Comparison of ENCODE assay signal across 8 mouse cellular contexts in the genomic region with DNA sequence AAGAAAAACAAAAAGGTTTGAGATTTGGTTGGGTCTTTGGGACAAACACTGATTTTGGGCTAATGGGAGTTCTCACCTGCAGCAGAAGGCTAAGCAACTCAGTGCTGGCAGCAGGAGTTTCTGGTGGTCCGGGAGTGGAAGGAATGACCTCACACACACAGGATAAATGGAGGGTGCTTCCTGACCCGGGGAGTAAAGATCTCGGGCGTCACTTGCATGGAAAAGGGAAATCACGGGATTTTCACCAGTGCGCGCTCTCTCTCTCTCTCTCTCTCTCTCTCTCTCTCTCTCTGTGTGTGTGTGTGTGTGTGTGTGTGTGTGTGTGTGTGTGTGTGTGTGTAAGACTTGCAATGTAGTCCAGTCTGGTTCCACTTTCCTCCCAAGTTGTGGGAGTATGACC. TPM values are rescaled to one million over a fixed set of nuclear protein-coding genes. Genes with fewer than 3 reads are reported as not detected.
A peak's percentile ranks its signal among the peaks of the same experiment; 100 is the strongest.
DNase-seq lines count a peak whose midpoint lies in the region; ATAC-seq and TF ChIP-seq lines count a peak whose summit lies in the region.

No protein-coding gene starts in this region.

- TF ChIP-seq EP300 in liver, embryonic 14.5 days (IDR thresholded peaks at IDR 0.05; ENCODE audit: low read depth): no peak

- TF ChIP-seq CTCF in intestine, postnatal 0 days (IDR thresholded peaks at IDR 0.05; ENCODE audit: low read depth): no peak
- TF ChIP-seq CTCF in liver, embryonic 14.5 days (IDR thresholded peaks at IDR 0.05; ENCODE audit: low read depth): no peak

- H3K9ac ChIP-seq in intestine, postnatal 0 days (ENCODE audit: low read depth, low read length): no peak overlapping the region
- H3K9ac ChIP-seq in liver, embryonic 14.5 days (replicated peaks): no peak overlapping the region

- peak; percentile 33 for DNase-seq in embryo, embryonic 10.5 days (ENCODE audit: low spot score)
- DNase-seq in embryo, embryonic 10 days (ENCODE audit: low spot score): no peak
- DNase-seq in embryo, embryonic 11 days: peak; percentile 42
- DNase-seq in liver, embryonic 14.5 days (ENCODE audit: low read depth in 3 of 3, low spot score in 3 of 3): no peak
- DNase-seq in thymus, postnatal 36 days: no peak
- no peak for DNase-seq in MN1 (ENCODE audit: low spot score)
- no peak for DNase-seq in thymus, postnatal 0 days (ENCODE audit: low spot score)

- 6% methylated on average over 7 of the region's 7 CpGs for WGBS in intestine, postnatal 0 days
- WGBS in liver, embryonic 14.5 days (ENCODE audit: insufficient replicate concordance): 14% methylated on average over 7 of the region's 7 CpGs

- H3K36me3 ChIP-seq in intestine, postnatal 0 days (ENCODE audit: control insufficient read depth, insufficient read depth): no peaks in the 10 kb centered on the region
- no peaks in the 10 kb centered on the region for H3K36me3 ChIP-seq in liver, embryonic 14.5 days (replicated peaks; ENCODE audit: control insufficient read depth, insufficient read depth, low read depth)

- no peaks in the 10 kb centered on the region for H3K9me3 ChIP-seq in intestine, postnatal 0 days (ENCODE audit: control insufficient read depth)
- H3K9me3 ChIP-seq in liver, embryonic 14.5 days (ENCODE audit: control insufficient read depth, low read length): no peaks in the 10 kb centered on the region

- H3K4me3 ChIP-seq in intestine, postnatal 0 days (ENCODE audit: low read depth, low read length): no peak overlapping the region
- no peak overlapping the region for H3K4me3 ChIP-seq in liver, embryonic 14.5 days (ENCODE audit: insufficient read depth in 1 of 2, low read depth in 2 of 2, low read length in 2 of 2)

- ATAC-seq in intestine, postnatal 0 days: no peak
- no peak for ATAC-seq in liver, embryonic 14.5 days (ENCODE audit: insufficient read depth)

- no peaks in the 10 kb centered on the region for H3K27me3 ChIP-seq in intestine, postnatal 0 days (replicated peaks; ENCODE audit: control insufficient read depth, insufficient read depth, low read length)
- peaks cover 39% of the 10 kb centered on the region for H3K27me3 ChIP-seq in liver, embryonic 14.5 days (ENCODE audit: control insufficient read depth, insufficient read depth, low read length)

- peak overlapping the region; percentile 89; the same call in 1 of the 2 replicates for H3K27ac ChIP-seq in intestine, postnatal 0 days (ENCODE audit: low read depth, low read length)
- H3K27ac ChIP-seq in liver, embryonic 14.5 days: no peak overlapping the region

- H3K4me1 ChIP-seq in intestine, postnatal 0 days (replicated peaks; ENCODE audit: control insufficient read depth, insufficient read depth, low read length): peaks cover 9% of the 10 kb centered on the region; the same call in 1 of the 2 replicates
- H3K4me1 ChIP-seq in liver, embryonic 14.5 days (replicated peaks; ENCODE audit: control insufficient read depth in 2 of 2, insufficient read depth in 2 of 2, low read length in 1 of 2): peaks cover 0 to 11% of the 10 kb centered on the region in 2 experiments; a peak in 2 of 4 replicates

- H3K4me2 ChIP-seq in intestine, postnatal 0 days (replicated peaks; ENCODE audit: low read depth): peak overlapping the region; percentile 91
- H3K4me2 ChIP-seq in liver, embryonic 14.5 days (ENCODE audit: low read depth): peak overlapping the region; percentile 34; the same call in 1 of the 2 replicates

RNA-seq across cellular contexts. Expression of a gene that starts 2.1 kb away (rescaled TPM):
- polyA plus RNA-seq in intestine, postnatal 0 days (2015; fragmentation: Nextera tagmentation; extraction: Ambion mirVana): 12.6 and 12.9 TPM in 2 replicates
- 7.8 and 8.2 TPM in 2 replicates for polyA plus RNA-seq in liver, embryonic 14.5 days (2012; rRNA removed)
- polyA plus RNA-seq in liver, embryonic 14.5 days (2014; fragmentation: Nextera tagmentation; extraction: Ambion mirVana): 5.7 and 6.6 TPM in 2 replicates
- polyA plus RNA-seq in thymus, postnatal 0 days (2015; fragmentation: Nextera tagmentation; extraction: Ambion mirVana): 6.6 and 8.0 TPM in 2 replicates

RNA-seq across cellular contexts. Expression of a gene that starts 14.5 kb away (rescaled TPM):
- 11.8 and 13.4 TPM in 2 replicates for polyA plus RNA-seq in intestine, postnatal 0 days (2015; fragmentation: Nextera tagmentation; extraction: Ambion mirVana)
- polyA plus RNA-seq in liver, embryonic 14.5 days (2012; rRNA removed): 2.2 and 2.4 TPM in 2 replicates
- 1.2 TPM in 2 replicates for polyA plus RNA-seq in liver, embryonic 14.5 days (2014; fragmentation: Nextera tagmentation; extraction: Ambion mirVana)
- polyA plus RNA-seq in thymus, postnatal 0 days (2015; fragmentation: Nextera tagmentation; extraction: Ambion mirVana): 7.0 and 9.5 TPM in 2 replicates

RNA-seq across cellular contexts. Expression of a gene that starts 33.7 kb away (rescaled TPM):
- 23.8 and 24.8 TPM in 2 replicates for polyA plus RNA-seq in intestine, postnatal 0 days (2015; fragmentation: Nextera tagmentation; extraction: Ambion mirVana)
- polyA plus RNA-seq in liver, embryonic 14.5 days (2012; rRNA removed): 6.7 and 7.2 TPM in 2 replicates
- 4.9 and 6.4 TPM in 2 replicates for polyA plus RNA-seq in liver, embryonic 14.5 days (2014; fragmentation: Nextera tagmentation; extraction: Ambion mirVana)
- 17.1 and 17.4 TPM in 2 replicates for polyA plus RNA-seq in thymus, postnatal 0 days (2015; fragmentation: Nextera tagmentation; extraction: Ambion mirVana)

RNA-seq across cellular contexts. Expression of a gene that starts 40.4 kb away (rescaled TPM):
- 31.3 and 32.2 TPM in 2 replicates for polyA plus RNA-seq in intestine, postnatal 0 days (2015; fragmentation: Nextera tagmentation; extraction: Ambion mirVana)
- 64.1 and 93.4 TPM in 2 replicates for polyA plus RNA-seq in liver, embryonic 14.5 days (2012; rRNA removed)
- 50.2 and 56.0 TPM in 2 replicates for polyA plus RNA-seq in liver, embryonic 14.5 days (2014; fragmentation: Nextera tagmentation; extraction: Ambion mirVana)
- 114 and 118 TPM in 2 replicates for polyA plus RNA-seq in thymus, postnatal 0 days (2015; fragmentation: Nextera tagmentation; extraction: Ambion mirVana)

RNA-seq across cellular contexts. Expression of a gene that starts 53.4 kb away (rescaled TPM):
- 10.4 and 11.0 TPM in 2 replicates for polyA plus RNA-seq in intestine, postnatal 0 days (2015; fragmentation: Nextera tagmentation; extraction: Ambion mirVana)
- 8.2 and 9.4 TPM in 2 replicates for polyA plus RNA-seq in liver, embryonic 14.5 days (2012; rRNA removed)
- 6.3 and 7.9 TPM in 2 replicates for polyA plus RNA-seq in liver, embryonic 14.5 days (2014; fragmentation: Nextera tagmentation; extraction: Ambion mirVana)
- 16.6 and 21.0 TPM in 2 replicates for polyA plus RNA-seq in thymus, postnatal 0 days (2015; fragmentation: Nextera tagmentation; extraction: Ambion mirVana)

Comparison
In these comparisons a context has a peak if more than half of its experiments do, and no peak if none do; other contexts are left out.
1. DNase-seq: peak in embryo, embryonic 10.5 days (single experiment) and embryo, embryonic 11 days (single experiment); none in embryo, embryonic 10 days (single experiment), liver, embryonic 14.5 days (0 of 3), thymus, postnatal 36 days (0 of 2), MN1 (single experiment) and thymus, postnatal 0 days (single experiment).